Mouse (Mus musculus): Measurements from ENCODE around the gene Tmem86a. TPM values are rescaled to one million over a fixed set of nuclear protein-coding genes. Genes with fewer than 3 reads are reported as not detected.

Tmem86a gene
- 22.4 and 24.0 TPM in 2 replicates for polyA plus RNA-seq (2012; rRNA removed)

DNA sequence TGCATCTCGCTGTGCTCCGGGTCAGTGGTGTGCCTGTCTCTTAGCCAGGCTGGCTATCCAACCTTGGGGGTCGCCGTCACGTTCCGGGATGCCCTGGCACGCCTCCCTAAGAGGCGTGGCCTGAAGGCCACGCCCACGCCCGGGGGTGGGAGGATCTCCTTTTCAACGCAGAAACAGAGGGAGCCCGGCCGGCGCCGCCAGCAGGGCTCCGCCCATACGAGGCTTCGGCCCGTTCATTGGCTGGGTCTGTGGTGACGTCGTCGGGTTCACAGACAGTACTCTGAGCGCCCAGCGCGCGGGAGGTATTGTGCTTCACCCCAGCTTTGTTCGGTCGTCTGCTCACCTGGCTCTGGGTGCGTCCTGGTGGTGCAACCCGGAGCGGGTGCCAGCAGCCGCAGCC is at the start of gene Tmem86a:
Gene Tmem86a, plus strand, starts transcription at position 236 of the 400 bp plus-strand sequence.
- DNase-seq (ENCODE audit: extremely low spot score in 1 of 2, low spot score in 1 of 2): peak; percentile 94 to 97

DNA sequence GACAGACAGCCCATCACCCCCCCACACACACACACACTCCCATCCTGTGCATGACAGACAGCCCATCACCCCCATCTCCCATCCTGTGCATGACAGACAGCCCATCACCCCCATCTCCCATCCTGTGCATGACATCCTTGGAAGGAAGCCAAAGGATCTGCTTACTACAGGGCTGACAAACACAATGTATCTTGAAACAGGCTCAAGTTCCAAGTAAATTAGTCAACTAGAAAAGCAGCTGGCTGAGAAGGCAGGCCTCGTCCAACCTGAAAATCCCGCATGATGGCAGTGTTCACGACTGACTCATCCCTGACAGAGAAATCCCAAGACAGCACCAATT is 49.8 kb upstream of the Tmem86a start:
- DNase-seq (ENCODE audit: extremely low spot score in 1 of 2, low spot score in 1 of 2): peak in 1 of 2 experiments; percentile 16

DNA sequence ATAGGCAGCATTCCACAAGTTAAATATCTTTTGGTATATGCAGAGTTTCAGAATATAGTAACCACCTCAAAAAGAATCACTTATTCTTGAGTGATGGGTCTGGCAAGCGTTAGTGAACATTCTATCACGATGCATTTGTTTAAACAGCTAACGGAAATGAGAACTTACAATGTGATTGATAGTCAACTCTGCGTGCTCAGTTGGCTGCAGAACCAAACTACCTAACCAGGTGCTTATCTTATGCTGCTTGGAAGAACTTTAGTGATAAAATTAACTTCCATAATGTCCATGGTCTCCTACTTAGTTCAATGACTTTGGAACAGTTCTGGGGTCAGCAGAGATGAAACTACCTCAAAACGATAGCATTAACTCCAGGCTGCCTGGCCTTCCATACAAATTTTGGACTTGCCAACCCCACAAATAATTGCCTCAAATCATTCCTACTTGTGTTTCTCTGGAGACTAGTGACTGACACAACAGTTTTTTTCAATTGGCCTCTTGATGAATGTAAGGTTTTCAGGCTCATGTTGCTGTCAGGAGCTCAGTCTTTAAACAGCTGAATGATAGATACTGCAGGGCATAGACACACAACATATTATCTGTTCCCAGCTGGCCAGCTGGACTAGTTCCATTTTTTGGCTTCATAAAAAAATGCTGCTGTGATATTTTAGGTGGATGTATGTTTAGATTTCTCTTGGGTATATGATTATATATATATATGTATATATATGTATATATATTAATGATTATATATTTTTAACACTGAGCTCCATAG is 49.1 kb upstream of the Tmem86a start:
- DNase-seq (ENCODE audit: extremely low spot score in 1 of 2, low spot score in 1 of 2): no peak

DNA sequence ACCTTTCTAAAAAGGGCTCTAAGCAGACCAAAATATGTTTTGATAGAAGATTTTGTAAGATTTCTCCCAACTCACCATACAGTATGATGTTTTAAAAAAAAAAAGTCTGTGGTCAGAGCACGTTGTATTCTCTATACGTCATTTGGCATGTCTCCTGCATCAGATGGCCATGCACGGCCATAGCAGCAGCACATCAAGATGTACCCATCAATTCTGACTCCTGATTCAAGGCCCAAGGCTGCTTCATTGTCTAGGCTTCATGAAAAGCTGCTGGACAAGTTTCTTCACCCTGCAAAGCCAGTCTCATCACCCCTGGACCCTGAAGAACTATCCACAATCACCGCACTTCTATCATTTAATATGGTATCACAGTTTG is 48.5 kb upstream of the Tmem86a start:
- DNase-seq (ENCODE audit: extremely low spot score in 1 of 2, low spot score in 1 of 2): no peak

DNA sequence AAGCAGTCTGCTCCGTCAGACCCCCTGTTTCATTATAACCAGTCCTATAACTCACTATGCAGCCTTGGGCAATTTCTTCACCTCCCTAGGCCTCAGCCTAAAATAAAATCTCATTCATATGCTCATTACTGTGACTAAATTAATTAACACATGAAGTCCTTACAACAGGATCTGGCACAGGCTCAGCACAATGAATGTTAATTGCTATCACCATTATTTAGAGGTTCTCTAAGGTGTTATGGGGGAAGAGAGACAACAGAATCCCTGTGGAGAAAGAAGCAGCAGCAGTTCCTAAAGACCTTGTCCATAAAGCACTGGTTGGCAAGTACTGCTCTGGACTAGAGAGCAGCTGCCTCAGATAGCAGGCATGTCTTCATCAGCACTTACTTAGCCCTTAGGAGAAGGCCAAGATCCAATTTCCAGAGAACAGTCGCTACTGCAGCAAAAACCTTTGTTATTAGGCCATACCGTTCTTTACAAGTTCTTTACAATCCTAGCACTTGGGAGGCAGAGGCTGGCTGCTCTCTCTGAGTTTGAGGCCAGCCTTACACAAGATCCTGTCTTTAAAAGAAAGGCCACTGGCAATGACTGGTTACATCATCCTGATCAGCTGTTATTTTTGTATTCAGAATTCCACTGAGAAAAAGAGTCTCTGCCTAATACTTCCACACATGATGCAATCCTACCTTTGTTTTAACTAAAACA is 46.8 kb upstream of the Tmem86a start:
- DNase-seq (ENCODE audit: extremely low spot score in 1 of 2, low spot score in 1 of 2): no peak

DNA sequence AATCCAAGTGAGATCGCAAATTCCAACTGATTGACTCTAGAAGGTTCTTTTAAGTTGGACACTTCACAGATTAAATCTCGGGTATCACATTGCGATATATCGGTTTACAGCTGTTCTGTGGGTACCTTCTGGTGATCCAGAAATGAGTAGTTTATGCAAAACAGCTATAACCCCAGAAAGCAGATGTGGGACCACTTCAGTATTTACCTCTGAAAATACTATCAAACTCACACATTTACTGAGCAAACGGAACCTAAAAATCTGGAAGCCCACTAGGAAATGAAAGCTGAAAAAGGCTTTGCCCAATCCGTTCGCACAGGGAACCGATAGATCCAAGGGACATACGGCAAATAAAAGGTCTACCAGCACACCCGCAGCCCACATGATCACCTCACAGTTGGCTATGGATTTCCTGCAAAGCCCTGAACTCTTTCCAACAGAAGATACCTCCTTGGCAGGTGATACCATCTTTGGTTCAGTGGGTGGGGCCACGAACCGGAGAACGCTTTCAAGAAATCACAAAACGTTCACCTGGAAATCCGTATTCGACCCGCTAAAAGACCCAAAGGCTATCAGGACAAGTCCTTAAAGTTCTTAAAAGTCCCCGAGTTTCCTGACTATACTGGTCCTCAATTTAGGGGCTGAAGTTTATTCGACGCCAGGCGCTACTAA is 43.2 kb upstream of the Tmem86a start:
- DNase-seq (ENCODE audit: extremely low spot score in 1 of 2, low spot score in 1 of 2): peak in 1 of 2 experiments; percentile 16

DNA sequence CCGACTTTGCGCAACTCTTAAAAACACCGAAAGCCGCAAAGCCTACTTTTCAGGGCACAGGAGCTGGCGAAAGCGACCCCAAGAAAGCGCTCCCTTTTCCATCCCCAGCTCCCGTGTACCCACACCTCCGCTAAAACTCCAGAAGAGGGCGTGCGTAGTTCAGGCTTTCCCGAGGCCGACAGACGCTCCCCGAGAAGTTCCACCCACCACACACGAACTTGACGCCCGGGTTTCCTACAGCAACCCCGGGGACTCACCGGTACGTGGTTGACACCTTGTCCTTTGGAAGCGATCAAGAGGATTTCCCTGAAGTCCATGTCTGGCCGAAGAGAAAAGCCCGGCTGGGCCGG is 42.6 kb upstream of the Tmem86a start:
- no peak for DNase-seq (ENCODE audit: extremely low spot score in 1 of 2, low spot score in 1 of 2)

DNA sequence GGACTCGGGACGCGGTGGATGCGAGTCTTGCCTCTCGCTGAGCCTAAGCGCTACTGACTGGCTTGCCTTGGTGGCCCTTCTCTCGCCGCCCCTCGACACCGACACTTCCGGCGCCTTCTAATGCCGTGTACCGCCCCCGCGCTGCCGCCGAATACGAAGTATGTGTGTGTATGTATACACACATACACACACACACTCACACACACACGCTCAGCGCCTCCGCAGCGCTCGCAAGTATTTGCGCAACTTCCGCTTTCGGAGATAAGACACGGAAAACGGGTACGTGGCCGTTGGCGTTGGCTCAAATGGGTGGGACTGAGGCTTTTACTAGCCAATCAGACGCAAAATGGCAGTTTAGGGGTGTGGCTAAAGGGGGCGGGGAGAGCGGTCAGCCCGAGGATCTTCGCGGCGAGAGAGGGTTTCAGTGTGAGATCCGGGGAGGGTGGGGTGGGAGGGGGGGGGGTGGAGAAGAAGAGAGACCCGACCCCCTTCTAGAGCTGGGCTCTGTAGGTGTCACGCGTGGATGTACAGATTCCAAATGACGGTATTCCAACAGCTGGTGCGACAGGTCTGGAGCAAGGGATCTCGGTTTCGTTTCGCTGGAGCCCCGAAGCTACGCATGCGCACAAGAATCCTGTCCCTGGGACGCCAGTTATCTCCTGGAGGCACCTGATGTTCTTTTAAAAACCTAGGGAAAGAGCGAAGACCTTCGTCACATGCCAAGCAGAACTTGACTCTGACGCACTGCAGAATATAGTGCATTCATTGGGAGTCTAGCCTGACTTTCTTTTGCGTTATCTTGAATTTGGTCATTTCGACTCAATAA is 42.0 kb upstream of the Tmem86a start, which contains the start of gene Spty2d1:
Gene Spty2d1, minus strand, starts transcription at position 244 of the 826 bp plus-strand sequence.
- peak; percentile 99 to 100 for DNase-seq (ENCODE audit: extremely low spot score in 1 of 2, low spot score in 1 of 2)

DNA sequence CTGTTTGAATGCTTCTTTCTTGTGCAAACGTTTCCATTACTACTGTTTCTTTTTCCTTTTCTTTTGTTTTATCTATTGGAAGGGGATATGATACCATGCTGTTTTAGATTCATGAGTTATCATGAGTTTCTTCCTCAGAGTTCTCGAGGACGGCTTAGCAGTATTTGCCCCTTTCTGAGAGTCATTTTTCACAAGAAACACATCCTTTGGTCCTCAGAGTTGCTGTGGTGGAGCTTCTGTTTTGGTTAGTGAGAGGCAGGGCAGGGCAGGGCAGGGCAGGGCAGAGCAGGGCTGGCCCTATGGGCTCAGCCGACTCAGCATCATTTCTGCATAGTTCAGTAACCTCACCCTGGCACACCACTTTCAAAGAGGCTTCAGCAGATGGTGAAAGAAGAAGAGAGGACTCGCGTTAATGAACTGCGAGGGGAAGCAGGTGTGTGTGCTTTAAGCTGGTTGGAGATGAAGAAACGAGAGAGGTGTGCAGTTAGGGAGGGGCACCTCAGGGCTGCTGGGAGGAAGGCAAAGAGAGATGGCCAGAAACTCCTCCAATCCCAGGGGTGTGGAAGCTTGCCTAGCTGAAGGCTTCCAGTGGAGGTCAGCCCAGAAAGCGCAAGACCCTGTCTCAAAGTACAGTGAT is 37.2 kb upstream of the Tmem86a start:
- no peak for DNase-seq (ENCODE audit: extremely low spot score in 1 of 2, low spot score in 1 of 2)

DNA sequence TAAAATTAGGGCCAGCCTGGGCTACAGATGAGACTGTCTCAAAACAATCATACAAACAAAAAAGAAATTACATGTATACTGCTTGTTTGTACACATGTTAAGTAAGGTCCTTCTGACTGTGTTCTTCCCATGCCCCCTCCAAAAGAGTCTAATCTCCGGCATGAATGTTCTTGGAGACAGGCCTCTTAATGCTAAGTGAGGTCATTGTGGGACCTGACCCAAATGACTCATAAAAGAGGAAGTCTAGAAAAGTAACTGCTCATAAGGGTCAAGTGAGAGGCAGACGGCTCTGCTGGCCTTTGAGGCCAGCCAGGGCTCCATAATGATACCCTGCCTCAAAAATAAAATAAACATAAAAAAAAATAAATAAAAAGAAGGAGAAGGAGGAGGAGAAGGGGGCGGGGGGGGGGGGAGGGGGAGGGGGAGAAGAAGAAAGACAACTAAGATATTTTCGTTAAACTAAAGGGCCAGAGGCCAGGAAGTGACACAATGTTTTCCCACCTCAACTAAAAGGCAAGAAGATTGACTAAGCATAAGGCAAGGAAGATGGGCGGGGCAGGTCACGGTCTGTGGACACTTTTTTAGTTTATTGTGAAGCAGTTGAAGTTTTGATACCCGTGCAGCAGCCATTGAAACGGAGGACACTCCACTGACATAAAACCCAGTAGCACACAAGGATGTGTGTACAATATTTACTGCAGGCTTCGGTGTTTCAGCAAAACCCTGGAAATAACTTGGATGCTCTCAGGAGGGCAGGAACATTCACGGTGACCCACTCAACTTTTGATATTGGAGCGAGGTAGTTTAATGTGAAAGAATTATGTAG is 35.6 kb upstream of the Tmem86a start:
- no peak for DNase-seq (ENCODE audit: extremely low spot score in 1 of 2, low spot score in 1 of 2)

DNA sequence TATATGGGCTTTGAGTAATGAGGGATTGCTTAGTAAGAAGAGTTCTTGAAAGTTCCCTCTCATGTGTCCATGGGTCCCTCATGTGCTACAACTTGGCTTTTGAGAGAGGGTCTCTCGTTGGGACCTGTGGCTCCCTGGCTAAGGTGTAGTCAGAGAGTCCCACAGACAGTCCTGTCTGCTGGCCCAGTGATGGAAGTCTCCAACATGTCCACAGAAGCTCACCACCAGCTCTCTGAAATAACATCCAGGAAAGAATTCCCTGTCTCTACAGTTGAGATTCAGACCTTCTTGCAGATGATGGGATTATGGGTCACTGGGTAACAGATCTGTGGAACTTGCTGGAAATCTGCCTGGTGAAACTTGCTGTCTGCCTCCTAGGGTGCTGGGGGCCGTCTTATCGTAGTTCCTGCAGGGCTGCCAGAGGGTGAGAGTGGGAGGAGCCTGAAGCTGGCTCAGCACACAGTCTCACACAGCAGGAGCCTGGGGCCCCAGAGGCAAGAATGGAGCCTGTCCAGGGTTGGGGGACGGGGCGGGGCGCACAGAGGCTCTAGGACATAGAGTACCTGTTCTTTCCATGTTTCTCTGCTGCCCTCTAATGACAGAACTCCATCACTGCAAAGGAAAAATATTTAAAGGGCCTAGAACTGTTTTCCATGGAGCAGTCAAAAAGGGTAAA is 34.9 kb upstream of the Tmem86a start:
- peak; percentile 68 to 86 for DNase-seq (ENCODE audit: extremely low spot score in 1 of 2, low spot score in 1 of 2)

DNA sequence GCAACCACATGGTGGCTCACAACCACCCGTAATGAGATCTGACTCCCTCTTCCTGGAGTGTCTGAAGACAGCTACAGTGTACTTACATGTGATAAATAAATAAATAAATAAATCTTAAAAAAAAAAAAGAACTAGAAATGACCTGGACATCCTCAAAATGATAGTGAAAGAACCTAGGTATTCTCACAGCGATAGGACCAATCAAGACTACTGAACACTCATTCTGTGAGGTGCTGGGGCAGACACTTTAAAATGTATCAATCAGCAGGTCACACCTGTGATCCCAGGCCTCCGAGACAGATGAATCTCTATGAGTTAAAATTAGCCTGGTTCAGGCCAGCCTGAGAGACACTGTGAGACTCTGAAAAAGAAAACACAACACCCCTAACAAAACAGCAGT is 33.8 kb upstream of the Tmem86a start:
- DNase-seq (ENCODE audit: extremely low spot score in 1 of 2, low spot score in 1 of 2): no peak

DNA sequence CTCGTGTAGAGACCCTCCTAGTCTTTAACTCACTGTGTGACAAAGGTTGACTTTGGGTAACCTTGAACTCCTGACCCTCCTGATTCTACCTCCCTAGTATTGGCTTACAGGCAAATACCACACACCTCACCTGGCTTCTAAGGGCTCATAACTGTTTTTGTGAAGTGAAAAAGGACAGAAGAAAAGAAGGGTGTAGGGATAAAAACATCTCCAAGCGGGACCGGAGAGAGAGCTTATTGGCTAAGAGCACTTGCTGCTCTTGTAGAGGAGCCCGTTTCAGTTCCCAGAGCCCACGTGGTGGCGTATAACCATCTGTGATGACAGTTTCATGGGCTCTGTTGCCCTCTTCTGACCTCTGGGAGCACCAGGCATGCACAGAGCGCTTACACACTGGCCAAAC is 33.3 kb upstream of the Tmem86a start:
- DNase-seq (ENCODE audit: extremely low spot score in 1 of 2, low spot score in 1 of 2): no peak

DNA sequence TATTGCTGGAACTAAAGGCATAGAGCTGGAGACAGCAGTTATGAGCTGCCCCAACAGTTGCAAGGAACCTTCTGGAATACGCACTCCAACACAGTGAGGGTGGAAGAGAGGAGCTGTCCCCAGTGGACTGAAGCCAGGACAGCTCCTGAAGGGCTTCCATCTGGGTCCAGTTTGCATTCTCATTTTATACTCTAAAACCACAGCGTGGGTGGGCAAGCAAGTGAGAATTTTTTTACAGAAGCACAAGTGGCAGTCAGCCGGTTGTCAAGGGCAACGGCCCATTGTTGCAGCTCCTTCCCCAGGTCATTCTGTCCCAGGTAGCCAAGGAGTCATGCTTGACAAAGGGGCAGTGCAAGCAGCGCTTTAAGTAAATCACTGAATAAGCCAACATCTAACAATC is 30.8 kb upstream of the Tmem86a start:
- DNase-seq (ENCODE audit: extremely low spot score in 1 of 2, low spot score in 1 of 2): peak; percentile 40 to 72

DNA sequence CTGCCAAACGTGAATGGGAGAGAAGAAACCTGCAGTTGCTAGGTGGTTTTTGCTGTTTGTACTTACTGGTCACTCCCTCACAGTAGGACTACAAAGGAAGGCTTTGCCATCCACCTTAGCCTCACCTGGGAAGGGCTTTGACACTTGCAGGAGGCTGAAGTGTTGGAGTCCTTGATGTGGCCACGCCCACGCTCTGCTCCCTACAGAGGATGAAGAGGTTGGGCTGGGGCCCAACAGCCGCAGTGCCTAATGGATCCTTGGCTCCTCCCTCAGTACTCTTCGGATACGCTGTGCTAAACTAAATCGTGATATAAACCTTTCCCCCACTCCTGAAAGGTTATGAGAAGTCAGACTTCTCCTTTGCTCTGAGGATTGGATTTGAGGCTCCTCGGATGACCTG is 29.4 kb upstream of the Tmem86a start:
- DNase-seq (ENCODE audit: extremely low spot score in 1 of 2, low spot score in 1 of 2): no peak

DNA sequence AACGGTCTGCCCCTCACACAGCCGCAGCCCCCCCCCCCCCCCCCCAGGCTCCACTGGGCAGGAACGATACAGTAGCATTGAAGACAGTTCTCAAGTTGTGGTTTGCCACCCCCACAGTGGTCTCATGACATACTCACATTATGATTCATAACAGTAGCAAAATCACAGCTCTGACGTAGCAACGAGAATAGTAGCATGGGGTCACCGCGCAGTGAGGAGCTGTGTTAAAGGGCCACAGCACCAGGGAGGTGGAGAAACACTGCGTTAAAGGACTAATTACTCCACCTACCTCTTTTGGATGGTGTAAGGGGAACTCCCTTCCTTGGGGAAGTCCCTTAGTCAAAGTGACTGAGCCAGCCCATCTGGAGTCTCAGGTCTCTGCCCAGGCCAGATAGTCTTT is 27.9 kb upstream of the Tmem86a start:
- DNase-seq (ENCODE audit: extremely low spot score in 1 of 2, low spot score in 1 of 2): no peak

DNA sequence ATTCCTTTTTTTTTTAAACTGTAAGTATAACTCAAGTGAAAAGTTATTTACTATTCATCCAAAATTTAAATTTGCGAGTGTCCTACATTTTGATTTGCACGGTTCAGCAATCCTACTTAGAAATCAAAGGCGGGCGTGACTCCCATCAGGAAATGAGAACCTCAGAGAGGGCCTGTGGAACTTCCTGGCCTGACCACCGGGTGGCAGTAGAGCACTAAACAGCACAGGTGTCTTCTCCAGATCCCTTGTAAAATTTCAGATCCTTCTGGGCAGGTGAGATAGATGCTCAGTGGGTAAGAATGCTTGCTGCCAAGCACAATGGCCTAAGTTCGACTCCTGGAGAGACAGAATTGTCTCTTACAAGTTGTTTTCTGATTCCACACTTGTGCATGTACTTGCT is 26.9 kb upstream of the Tmem86a start:
- peak; percentile 61 to 94 for DNase-seq (ENCODE audit: extremely low spot score in 1 of 2, low spot score in 1 of 2)

DNA sequence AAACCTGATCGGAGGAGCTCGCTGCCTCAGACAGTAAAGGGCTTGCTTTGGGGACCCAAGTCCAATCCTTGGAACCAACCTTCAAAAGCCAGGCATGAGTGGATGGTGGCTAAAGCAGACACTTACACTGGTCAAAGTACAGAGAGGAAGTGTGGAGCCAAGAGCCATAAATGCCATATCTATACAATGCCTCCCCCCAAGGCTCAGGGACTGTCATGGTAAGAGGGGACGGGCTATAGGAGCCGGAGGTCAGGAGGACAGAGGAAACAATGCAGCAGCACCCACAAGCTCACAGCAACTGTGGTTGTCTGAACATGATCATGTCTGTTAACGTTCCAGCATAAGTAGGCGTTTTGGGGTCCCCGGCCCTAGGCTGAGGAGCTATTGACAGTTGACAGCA is 25.9 kb upstream of the Tmem86a start:
- DNase-seq (ENCODE audit: extremely low spot score in 1 of 2, low spot score in 1 of 2): no peak

DNA sequence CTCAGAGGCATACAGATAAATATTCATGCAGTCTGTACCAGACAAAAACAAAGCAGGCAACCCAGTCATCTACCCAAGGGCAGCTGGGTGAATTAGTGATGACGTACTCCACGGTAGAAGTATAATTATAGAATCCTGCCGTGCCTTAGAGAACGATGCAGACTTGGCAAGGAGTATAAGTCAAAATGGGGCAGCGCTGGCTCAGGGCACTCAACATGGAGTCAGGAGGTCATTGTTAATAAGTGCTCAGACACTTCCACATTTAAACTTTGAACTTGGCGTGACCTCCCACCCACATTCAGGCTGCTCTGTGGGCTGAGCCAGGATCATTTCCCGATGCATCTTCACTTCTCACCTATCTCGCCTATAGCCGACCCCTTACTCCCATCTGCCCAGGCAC is 25.0 kb upstream of the Tmem86a start:
- no peak for DNase-seq (ENCODE audit: extremely low spot score in 1 of 2, low spot score in 1 of 2)
